In the genomic region with DNA sequence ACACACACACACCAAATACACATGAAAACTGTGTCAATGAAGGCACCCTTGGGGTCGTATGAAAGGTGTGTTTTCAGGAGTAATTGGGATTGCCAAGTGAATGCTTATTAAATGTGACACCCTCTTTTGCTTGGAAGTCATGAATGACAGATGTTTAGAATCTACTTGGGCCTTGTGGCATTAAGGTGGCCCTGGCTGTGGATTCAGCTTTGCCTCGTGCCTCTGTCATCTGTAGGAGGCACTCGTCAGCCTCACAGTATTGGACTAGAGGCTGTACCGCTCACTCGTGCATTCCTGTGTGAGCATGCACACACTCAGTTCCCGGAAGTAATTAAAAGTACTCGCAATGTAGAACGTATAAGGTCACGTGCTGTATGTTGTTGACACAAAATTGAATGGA, we compare ENCODE assay signal across 13 mouse cellular contexts.
DNase-seq lines count a peak whose midpoint lies in the region; ATAC-seq lines count a peak whose summit lies in the region.
"Had no signal": no experiment of that assay in that cellular context is flagged by ENCODE, and none has a peak within 500 bp of the region (broad histone marks: within the 10 kb centered on the region; RNA-seq: fewer than 3 reads in every experiment).

No protein-coding gene starts in this region.

- WGBS in heart, embryonic 12.5 days, result 69% methylated on average over 9 of the region's 9 CpGs
- WGBS in lung, embryonic 16.5 days, result 46% methylated on average over 9 of the region's 9 CpGs
- 67% methylated on average over 9 of the region's 9 CpGs for WGBS in forebrain, embryonic 13.5 days
- WGBS in midbrain, embryonic 12.5 days, result 75% methylated on average over 9 of the region's 9 CpGs

- H3K9me3 ChIP-seq in heart, embryonic 12.5 days (replicated peaks), result no peaks in the 10 kb centered on the region
- no peaks in the 10 kb centered on the region for H3K9me3 ChIP-seq in lung, embryonic 16.5 days (ENCODE audit: control insufficient read depth, low read length)
- no peaks in the 10 kb centered on the region for H3K9me3 ChIP-seq in forebrain, embryonic 13.5 days (replicated peaks)
- no peaks in the 10 kb centered on the region for H3K9me3 ChIP-seq in midbrain, embryonic 12.5 days
- H3K9me3 ChIP-seq: limb, embryonic 13.5 days had no signal

- H3K36me3 ChIP-seq in heart, embryonic 12.5 days, result no peaks in the 10 kb centered on the region
- no peaks in the 10 kb centered on the region for H3K36me3 ChIP-seq in lung, embryonic 16.5 days (ENCODE audit: control insufficient read depth, insufficient read depth, low read length)
- no peaks in the 10 kb centered on the region for H3K36me3 ChIP-seq in forebrain, embryonic 13.5 days (ENCODE audit: poor library complexity, severe bottlenecking)
- no peaks in the 10 kb centered on the region for H3K36me3 ChIP-seq in midbrain, embryonic 12.5 days
- H3K36me3 ChIP-seq: limb, embryonic 13.5 days had no signal

- no peaks in the 10 kb centered on the region for H3K27me3 ChIP-seq in heart, embryonic 12.5 days (replicated peaks)
- no peaks in the 10 kb centered on the region for H3K27me3 ChIP-seq in lung, embryonic 16.5 days (ENCODE audit: control insufficient read depth, insufficient read depth, low read depth, low read length)
- H3K27me3 ChIP-seq in forebrain, embryonic 13.5 days, result no peaks in the 10 kb centered on the region
- H3K27me3 ChIP-seq in midbrain, embryonic 12.5 days, result peaks cover 3% of the 10 kb centered on the region; the same call in 1 of the 2 replicates

- H3K4me1 ChIP-seq in heart, embryonic 12.5 days (replicated peaks), result peaks cover 21% of the 10 kb centered on the region
- peaks cover 13% of the 10 kb centered on the region for H3K4me1 ChIP-seq in lung, embryonic 16.5 days (replicated peaks; ENCODE audit: control insufficient read depth, insufficient read depth, low read length)
- H3K4me1 ChIP-seq in forebrain, embryonic 13.5 days, result peaks cover 41% of the 10 kb centered on the region
- H3K4me1 ChIP-seq in midbrain, embryonic 12.5 days, result peaks cover 26% of the 10 kb centered on the region

- ATAC-seq in heart, embryonic 12.5 days (ENCODE audit: insufficient number of reproducible peaks, low FRiP score), result no peak
- ATAC-seq in lung, embryonic 16.5 days (ENCODE audit: low read depth), result no peak
- peak; percentile 31; the same call in 1 of the 2 replicates for ATAC-seq in forebrain, embryonic 13.5 days
- ATAC-seq in midbrain, embryonic 12.5 days (ENCODE audit: low FRiP score, low read depth), result peak; percentile 35; the same call in 1 of the 2 replicates

- H3K9ac ChIP-seq in heart, embryonic 12.5 days, result no peak overlapping the region
- no peak overlapping the region for H3K9ac ChIP-seq in lung, embryonic 16.5 days (ENCODE audit: low read length)
- no peak overlapping the region for H3K9ac ChIP-seq in forebrain, embryonic 13.5 days
- H3K9ac ChIP-seq in midbrain, embryonic 12.5 days (replicated peaks), result no peak overlapping the region

- peak overlapping the region; percentile 63; the same call in 1 of the 2 replicates for H3K4me2 ChIP-seq in heart, embryonic 12.5 days
- 0 out of 2 replicates have a peak overlapping the region, but pooled peaks have one; percentile 49 for H3K4me2 ChIP-seq in lung, embryonic 16.5 days (ENCODE audit: low read depth, low read length)
- peak overlapping the region; percentile 54 for H3K4me2 ChIP-seq in forebrain, embryonic 13.5 days
- H3K4me2 ChIP-seq in midbrain, embryonic 12.5 days (replicated peaks), result peak overlapping the region; percentile 41; the same call in 1 of the 2 replicates

- intact Hi-C loops in heart, postnatal 10 days (cut with DNase I), result no loop called here

- H3K4me3 ChIP-seq in heart, embryonic 12.5 days, result no peak overlapping the region
- no peak overlapping the region for H3K4me3 ChIP-seq in lung, embryonic 16.5 days (ENCODE audit: low read length)
- no peak overlapping the region for H3K4me3 ChIP-seq in forebrain, embryonic 13.5 days
- H3K4me3 ChIP-seq in midbrain, embryonic 12.5 days, result no peak overlapping the region

- no peak for DNase-seq in heart, postnatal 10 days
- DNase-seq in lung, postnatal 36 days, result no peak
- no peak for DNase-seq in T-cell, adult 2 months (ENCODE audit: low spot score)
- DNase-seq in embryo, embryonic 9.5 days (ENCODE audit: extremely low spot score), result no peak
- DNase-seq: adrenal gland, postnatal 14 days; B cell, adult 2 months; gastrocnemius, postnatal 25 days; kidney, adult 9 months had no signal

- peak overlapping the region; percentile 28 for H3K27ac ChIP-seq in heart, embryonic 12.5 days (ENCODE audit: poor library complexity, severe bottlenecking)
- H3K27ac ChIP-seq in lung, embryonic 16.5 days (ENCODE audit: low read length), result peak overlapping the region; percentile 55; the same call in 1 of the 2 replicates
- peak overlapping the region; percentile 91 for H3K27ac ChIP-seq in forebrain, embryonic 13.5 days
- H3K27ac ChIP-seq in midbrain, embryonic 12.5 days (replicated peaks), result peak overlapping the region; percentile 75
- H3K27ac ChIP-seq: limb, embryonic 13.5 days had no signal

Comparison
In these comparisons a context has a peak if more than half of its experiments do, and no peak if none do; other contexts are left out.
1. ATAC-seq: peak in forebrain, embryonic 13.5 days (single experiment) and midbrain, embryonic 12.5 days (single experiment); none in heart, embryonic 12.5 days (single experiment) and lung, embryonic 16.5 days (single experiment).
2. H3K27ac ChIP-seq: peak in every context shown above with its lines; median percentile 91 in forebrain, embryonic 13.5 days; 75 in midbrain, embryonic 12.5 days; 55 in lung, embryonic 16.5 days; 28 in heart, embryonic 12.5 days.
3. Peak in every context shown above with its lines, with median percentiles within 50 percentile points of each other: H3K4me2 ChIP-seq.